Mouse (Mus musculus): ENCODE data around the gene Cdkn2d. TPM values are rescaled to one million over a fixed set of nuclear protein-coding genes. Genes with fewer than 3 reads are reported as not detected.

Gene Cdkn2d
- polyA plus RNA-seq, 1 experiment from 2014 or later = 42.5 TPM

DNA sequence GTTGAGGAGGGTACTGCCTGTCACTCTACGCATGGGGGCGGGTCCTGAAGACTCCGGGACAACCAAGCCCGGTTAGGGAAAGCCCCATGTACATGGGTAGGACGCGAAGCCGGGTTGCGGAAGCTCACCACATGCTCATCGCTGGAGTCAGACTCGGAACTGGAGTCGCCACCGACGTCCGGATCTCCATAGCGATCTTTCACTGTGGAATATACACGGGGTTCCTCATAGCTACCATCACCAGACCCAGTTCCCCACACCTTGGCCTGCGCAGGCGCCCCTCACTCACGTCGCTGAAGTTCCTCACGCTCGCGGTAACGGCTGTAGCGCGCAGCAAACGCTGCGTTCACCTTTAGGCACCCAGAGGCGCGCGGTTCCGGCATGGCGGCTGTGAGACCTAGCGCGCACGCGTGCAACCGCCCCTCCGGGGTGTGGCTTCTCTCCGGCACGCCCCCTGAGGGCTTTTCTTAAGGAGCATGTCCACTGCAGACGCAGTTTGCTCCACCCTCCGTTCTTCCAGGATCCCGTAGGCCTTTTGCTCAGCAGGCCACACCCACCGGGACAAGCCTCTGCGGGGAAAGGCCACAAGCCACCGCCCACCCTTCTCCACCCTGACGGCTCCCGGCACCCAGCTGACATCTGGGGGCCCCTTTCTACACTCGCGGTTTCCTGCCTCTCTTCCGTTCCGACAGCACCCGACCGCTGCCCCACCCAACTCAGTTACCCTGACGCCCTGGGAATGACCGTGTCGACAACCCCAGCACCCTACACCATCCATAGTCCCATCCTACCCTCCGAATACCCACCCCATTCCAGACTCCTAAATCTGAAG, 3.4 kb downstream of the Cdkn2d start, which contains the start of gene Kri1:
Kri1 (minus strand) TSS at position 399 of the 832 bp plus-strand sequence.
- 0 out of 2 replicates have a peak, but pooled peaks cover 3% of the 10 kb centered on the region for H3K36me3 ChIP-seq (ENCODE audit: control insufficient read depth, insufficient read depth, low read length)
- peak within 1 kb of the TSS; percentile 84 for H3K9ac ChIP-seq (ENCODE audit: low read depth, low read length)
- WGBS = under 1% methylated on average over 59 of the region's 59 CpGs
- peak within 1 kb of the TSS; percentile 75 for H3K4me2 ChIP-seq (ENCODE audit: low read depth, low read length)
- ATAC-seq = peak; percentile 79
- peaks cover 30% of the 10 kb centered on the region for H3K4me1 ChIP-seq (ENCODE audit: control insufficient read depth, insufficient read depth, low read length)
- H3K27ac ChIP-seq (ENCODE audit: low read length) = peak within 1 kb of the TSS; percentile 81
- H3K4me3 ChIP-seq (ENCODE audit: low read length) = peak within 1 kb of the TSS; percentile 86
- no peaks in the 10 kb centered on the region for H3K27me3 ChIP-seq (replicated peaks; ENCODE audit: control insufficient read depth, insufficient read depth, low read length)
- no peaks in the 10 kb centered on the region for H3K9me3 ChIP-seq (ENCODE audit: control insufficient read depth, low read length)

DNA sequence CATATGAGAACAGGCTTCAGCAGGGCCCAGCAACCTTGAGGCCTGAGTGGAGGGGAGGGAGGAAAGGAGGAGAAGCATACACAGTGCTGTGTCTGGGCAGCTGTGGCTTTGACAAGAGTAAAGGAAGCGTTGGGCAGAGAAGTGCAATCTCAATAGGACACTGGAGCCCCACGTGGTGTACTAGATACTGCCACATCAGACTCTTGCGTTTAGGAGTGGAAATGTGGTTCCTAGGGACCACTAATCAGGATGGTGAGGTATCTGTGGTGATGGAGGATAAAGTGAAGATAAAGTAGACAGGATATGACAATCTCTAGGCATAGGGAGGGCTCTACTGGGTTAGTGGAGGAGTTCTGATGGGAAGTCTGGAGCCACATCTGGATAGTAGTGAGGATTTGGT, 4.5 kb downstream of the Cdkn2d start:
- Histone ChIP-seq H3K27me3 (replicated peaks; ENCODE audit: control insufficient read depth, insufficient read depth, low read length) (no peaks in the 10 kb centered on the region), H3K27ac (ENCODE audit: low read length) (no peak overlapping the region; the same call in none of the 2 replicates), H3K4me3 (ENCODE audit: low read length) (peak overlapping the region; percentile 86), H3K9ac (ENCODE audit: low read depth, low read length) (peak overlapping the region; percentile 84), H3K4me1 (ENCODE audit: control insufficient read depth, insufficient read depth, low read length) (peaks cover 30% of the 10 kb centered on the region), H3K9me3 (ENCODE audit: control insufficient read depth, low read length) (no peaks in the 10 kb centered on the region), H3K36me3 (ENCODE audit: control insufficient read depth, insufficient read depth, low read length) (peaks cover 5% of the 10 kb centered on the region; the same call in 1 of the 2 replicates), H3K4me2 (ENCODE audit: low read depth, low read length) (peak overlapping the region; percentile 75)
- no peak for ATAC-seq
- WGBS = 59% methylated on average over 3 of the region's 3 CpGs

DNA sequence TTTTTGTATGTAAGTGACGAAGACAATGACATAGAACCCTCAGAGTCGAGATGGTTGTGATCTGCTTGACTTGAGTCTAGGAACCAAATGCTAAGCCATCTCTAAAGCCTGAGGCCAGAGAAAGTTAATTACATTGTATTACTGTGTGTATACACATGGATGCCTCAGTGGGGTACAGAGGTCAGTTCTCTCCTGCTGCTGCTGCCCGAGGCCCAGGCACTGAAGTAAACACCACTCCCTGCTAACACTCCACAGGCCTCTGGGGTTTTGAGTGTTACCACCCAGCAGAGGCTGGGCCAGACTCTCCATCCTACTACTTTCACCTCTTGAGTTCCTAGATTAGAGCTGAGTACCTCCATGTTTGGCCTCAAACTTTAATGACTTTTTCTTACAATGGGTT, 7.2 kb downstream of the Cdkn2d start:
- H3K27ac ChIP-seq (ENCODE audit: low read length) = 0 out of 2 replicates have a peak overlapping the region, but pooled peaks have one; percentile 33
- H3K9me3 ChIP-seq (ENCODE audit: control insufficient read depth, low read length) = no peaks in the 10 kb centered on the region
- WGBS = 58% methylated on average over 3 of the region's 3 CpGs
- peaks cover 18% of the 10 kb centered on the region for H3K4me1 ChIP-seq (ENCODE audit: control insufficient read depth, insufficient read depth, low read length)
- peaks cover 21% of the 10 kb centered on the region for H3K36me3 ChIP-seq (ENCODE audit: control insufficient read depth, insufficient read depth, low read length)
- no peak overlapping the region for H3K4me2 ChIP-seq (ENCODE audit: low read depth, low read length)
- H3K4me3 ChIP-seq (ENCODE audit: low read length) = no peak overlapping the region
- H3K9ac ChIP-seq (ENCODE audit: low read depth, low read length) = no peak overlapping the region
- no peaks in the 10 kb centered on the region for H3K27me3 ChIP-seq (replicated peaks; ENCODE audit: control insufficient read depth, insufficient read depth, low read length)
- no peak for ATAC-seq

DNA sequence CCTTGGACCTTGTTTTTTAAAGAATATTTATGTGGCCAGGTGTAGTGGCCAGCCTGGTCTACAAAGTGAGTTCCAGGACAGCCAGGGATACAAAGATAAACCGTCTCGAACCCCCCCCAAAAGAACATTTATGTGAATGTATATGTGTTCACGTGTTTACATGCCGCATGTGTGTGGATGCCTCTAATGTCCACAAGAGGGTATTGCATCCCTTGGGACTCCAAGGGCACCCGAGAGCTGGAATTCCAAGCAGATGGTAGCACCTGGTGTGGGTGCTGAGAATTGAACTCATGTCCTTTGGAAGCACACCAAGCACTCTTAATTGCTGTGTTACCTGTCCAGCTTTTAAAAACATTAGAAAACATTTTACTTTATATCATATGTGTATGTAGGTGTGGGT, 7.6 kb downstream of the Cdkn2d start:
- Histone ChIP-seq H3K4me2 (ENCODE audit: low read depth, low read length) (no peak overlapping the region), H3K9me3 (ENCODE audit: control insufficient read depth, low read length) (no peaks in the 10 kb centered on the region), H3K27ac (ENCODE audit: low read length) (no peak overlapping the region), H3K4me3 (ENCODE audit: low read length) (no peak overlapping the region), H3K9ac (ENCODE audit: low read depth, low read length) (no peak overlapping the region), H3K27me3 (replicated peaks; ENCODE audit: control insufficient read depth, insufficient read depth, low read length) (no peaks in the 10 kb centered on the region), H3K36me3 (ENCODE audit: control insufficient read depth, insufficient read depth, low read length) (peaks cover 23% of the 10 kb centered on the region), H3K4me1 (ENCODE audit: control insufficient read depth, insufficient read depth, low read length) (peaks cover 14% of the 10 kb centered on the region)
- 88% methylated on average over 5 of the region's 5 CpGs for WGBS
- no peak for ATAC-seq

DNA sequence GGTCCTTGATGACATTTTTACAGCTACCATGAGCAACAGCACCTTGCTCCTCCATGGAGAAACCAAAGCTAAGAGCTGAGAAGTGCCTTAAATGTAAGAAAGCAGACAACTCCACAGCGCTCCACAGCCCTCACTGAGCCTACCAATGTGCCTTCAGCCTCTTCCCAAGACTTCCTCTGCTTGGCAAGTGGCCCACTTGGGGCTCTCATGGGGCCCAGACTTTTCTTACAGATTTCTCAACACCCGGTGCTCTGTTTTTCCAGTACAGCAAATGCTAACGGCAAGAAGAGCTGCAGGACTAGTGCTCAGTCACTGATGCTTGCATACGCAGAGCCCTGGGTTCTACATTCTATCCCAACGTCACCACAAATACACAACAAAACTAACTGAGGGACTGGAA, 13.4 kb downstream of the Cdkn2d start:
- Histone ChIP-seq H3K4me3 (ENCODE audit: low read length) (no peak overlapping the region), H3K9me3 (ENCODE audit: control insufficient read depth, low read length) (no peaks in the 10 kb centered on the region), H3K9ac (ENCODE audit: low read depth, low read length) (no peak overlapping the region), H3K27ac (ENCODE audit: low read length) (no peak overlapping the region), H3K36me3 (ENCODE audit: control insufficient read depth, insufficient read depth, low read length) (peaks cover 52% of the 10 kb centered on the region), H3K4me1 (ENCODE audit: control insufficient read depth, insufficient read depth, low read length) (no peaks in the 10 kb centered on the region), H3K27me3 (replicated peaks; ENCODE audit: control insufficient read depth, insufficient read depth, low read length) (no peaks in the 10 kb centered on the region), H3K4me2 (ENCODE audit: low read depth, low read length) (no peak overlapping the region)
- WGBS = 94% methylated on average over 5 of the region's 5 CpGs
- ATAC-seq = no peak

DNA sequence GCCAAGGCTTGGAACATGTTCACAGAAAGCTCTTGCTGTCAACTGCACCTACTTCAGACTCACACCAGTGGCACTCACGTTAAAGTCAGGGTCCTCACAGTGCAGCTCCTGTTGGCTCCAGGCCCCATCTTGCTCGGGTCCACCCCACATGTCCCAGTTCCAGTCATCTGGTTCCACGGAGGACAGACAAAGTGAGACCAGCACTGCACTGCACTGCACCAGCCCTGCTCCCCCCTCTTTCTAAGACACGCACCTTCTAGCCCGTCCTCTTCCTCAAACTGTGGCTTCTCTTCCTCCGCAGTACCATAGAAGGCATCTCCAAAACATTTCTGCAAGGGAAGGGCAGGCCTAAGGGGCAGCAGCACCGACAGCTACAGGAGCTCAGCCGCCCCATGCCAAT, 14.9 kb downstream of the Cdkn2d start:
- Histone ChIP-seq H3K4me1 (ENCODE audit: control insufficient read depth, insufficient read depth, low read length) (no peaks in the 10 kb centered on the region), H3K4me2 (ENCODE audit: low read depth, low read length) (no peak overlapping the region), H3K27ac (ENCODE audit: low read length) (no peak overlapping the region), H3K9ac (ENCODE audit: low read depth, low read length) (no peak overlapping the region), H3K36me3 (ENCODE audit: control insufficient read depth, insufficient read depth, low read length) (peaks cover 57% of the 10 kb centered on the region), H3K27me3 (replicated peaks; ENCODE audit: control insufficient read depth, insufficient read depth, low read length) (no peaks in the 10 kb centered on the region), H3K9me3 (ENCODE audit: control insufficient read depth, low read length) (no peaks in the 10 kb centered on the region), H3K4me3 (ENCODE audit: low read length) (no peak overlapping the region)
- 0 out of 2 replicates have a peak, but pooled peaks have one; percentile 22 for ATAC-seq
- 89% methylated on average over 8 of the region's 8 CpGs for WGBS

DNA sequence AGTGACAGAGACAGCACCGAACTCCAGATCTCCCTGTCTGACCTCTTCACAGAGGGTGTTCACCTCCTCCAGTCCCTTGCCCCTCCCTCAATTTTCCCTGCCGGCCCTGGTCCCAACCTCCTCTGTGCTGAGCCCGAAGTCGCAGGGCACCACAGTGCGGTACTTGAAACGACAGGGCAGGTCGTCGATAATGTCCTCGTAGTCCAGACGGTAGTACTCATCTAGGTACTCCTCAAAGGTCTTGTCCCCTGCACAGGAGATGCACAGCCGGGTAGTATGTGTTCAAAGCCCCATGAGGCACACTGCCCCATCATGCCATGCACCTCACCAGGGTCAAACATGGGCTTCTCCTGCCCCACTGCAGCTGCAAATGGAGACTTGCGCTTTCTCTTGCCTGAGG, 15.5 kb downstream of the Cdkn2d start:
- Histone ChIP-seq H3K36me3 (ENCODE audit: control insufficient read depth, insufficient read depth, low read length) (peaks cover 53% of the 10 kb centered on the region), H3K27me3 (replicated peaks; ENCODE audit: control insufficient read depth, insufficient read depth, low read length) (no peaks in the 10 kb centered on the region), H3K9ac (ENCODE audit: low read depth, low read length) (no peak overlapping the region), H3K4me2 (ENCODE audit: low read depth, low read length) (no peak overlapping the region), H3K9me3 (ENCODE audit: control insufficient read depth, low read length) (no peaks in the 10 kb centered on the region), H3K27ac (ENCODE audit: low read length) (no peak overlapping the region), H3K4me3 (ENCODE audit: low read length) (no peak overlapping the region), H3K4me1 (ENCODE audit: control insufficient read depth, insufficient read depth, low read length) (no peaks in the 10 kb centered on the region)
- WGBS = 89% methylated on average over 12 of the region's 12 CpGs
- ATAC-seq = no peak

DNA sequence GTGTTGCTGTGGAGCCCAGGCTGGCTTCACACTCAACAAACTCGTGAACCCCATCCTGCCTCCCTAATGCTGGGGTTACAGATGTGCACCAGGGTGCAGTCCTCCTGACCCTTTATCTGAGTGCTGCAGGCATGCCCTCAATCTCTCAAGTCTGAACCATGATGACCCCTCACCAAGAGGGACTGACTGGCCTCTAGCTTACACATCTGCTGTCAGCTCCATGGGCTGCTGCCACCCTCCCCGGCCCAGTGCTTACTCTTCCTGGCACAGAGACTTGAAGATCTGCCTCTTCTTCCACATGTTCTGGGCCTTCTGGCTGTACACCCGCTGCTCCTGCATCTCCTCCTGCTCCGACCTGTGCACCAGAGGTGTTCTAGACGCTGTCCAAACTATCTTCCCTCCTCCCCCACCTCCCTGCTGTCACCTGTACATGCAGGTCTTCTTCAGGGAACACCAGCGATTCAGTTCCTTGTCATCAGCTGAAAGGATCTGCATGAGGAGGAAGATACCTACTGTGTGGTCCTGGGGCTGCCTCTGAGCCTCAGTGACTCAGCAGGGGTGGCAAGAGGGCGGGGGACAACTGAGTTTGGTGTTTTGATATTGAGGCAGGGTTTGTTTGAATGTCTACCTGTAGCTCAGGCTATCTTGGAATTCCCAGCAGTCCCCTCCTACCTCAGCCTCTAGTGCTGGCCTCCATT, 16.0 kb downstream of the Cdkn2d start:
- no peak; the same call in 1 of the 2 replicates for ATAC-seq
- 86% methylated on average over 7 of the region's 7 CpGs for WGBS
- H3K36me3 ChIP-seq (ENCODE audit: control insufficient read depth, insufficient read depth, low read length) = peaks cover 53% of the 10 kb centered on the region

DNA sequence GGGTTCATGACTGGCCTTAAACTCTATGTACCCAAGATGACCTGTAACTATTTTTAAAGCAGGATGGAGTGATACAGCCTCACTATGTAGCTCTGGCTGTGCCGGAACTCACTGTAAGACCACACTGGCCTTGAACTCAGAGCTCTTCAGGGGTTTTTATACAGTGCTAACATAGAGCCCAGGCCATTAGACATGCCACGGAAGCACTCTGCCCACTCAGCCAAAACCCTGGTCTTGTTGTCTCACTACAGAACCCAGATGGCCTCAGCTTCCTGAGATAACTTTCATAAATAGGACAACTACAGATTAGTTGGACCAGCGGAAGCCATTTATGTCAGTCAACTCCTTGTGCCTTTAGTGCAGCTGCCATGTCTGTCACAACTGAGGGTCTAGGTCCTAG, 16.9 kb downstream of the Cdkn2d start:
- Histone ChIP-seq H3K27me3 (replicated peaks; ENCODE audit: control insufficient read depth, insufficient read depth, low read length) (no peaks in the 10 kb centered on the region), H3K9ac (ENCODE audit: low read depth, low read length) (no peak overlapping the region), H3K4me3 (ENCODE audit: low read length) (no peak overlapping the region), H3K4me1 (ENCODE audit: control insufficient read depth, insufficient read depth, low read length) (no peaks in the 10 kb centered on the region), H3K4me2 (ENCODE audit: low read depth, low read length) (no peak overlapping the region), H3K36me3 (ENCODE audit: control insufficient read depth, insufficient read depth, low read length) (peaks cover 46% of the 10 kb centered on the region), H3K27ac (ENCODE audit: low read length) (no peak overlapping the region), H3K9me3 (ENCODE audit: control insufficient read depth, low read length) (no peaks in the 10 kb centered on the region)
- WGBS = 91% methylated on average over 3 of the region's 3 CpGs
- ATAC-seq = no peak

More for the DNA sequence above, 16.0 kb downstream of the Cdkn2d start:
- Histone ChIP-seq H3K4me3 (ENCODE audit: low read length) (no peak overlapping the region), H3K27ac (ENCODE audit: low read length) (no peak overlapping the region), H3K27me3 (replicated peaks; ENCODE audit: control insufficient read depth, insufficient read depth, low read length) (no peaks in the 10 kb centered on the region), H3K9me3 (ENCODE audit: control insufficient read depth, low read length) (no peaks in the 10 kb centered on the region), H3K4me2 (ENCODE audit: low read depth, low read length) (no peak overlapping the region), H3K9ac (ENCODE audit: low read depth, low read length) (no peak overlapping the region), H3K4me1 (ENCODE audit: control insufficient read depth, insufficient read depth, low read length) (no peaks in the 10 kb centered on the region)
